11 mouse cellular contexts compared by ENCODE assay signal in genomic region chr10:68231385-68232182, GRCm38 (mm10). TPM values are rescaled to one million over a fixed set of nuclear protein-coding genes. Genes with fewer than 3 reads are reported as not detected.
DNase-seq lines count a peak whose midpoint lies in the region; ATAC-seq and TF ChIP-seq lines count a peak whose summit lies in the region.
"Had no signal": no experiment of that assay in that cellular context is flagged by ENCODE, and none has a peak within 500 bp of the region (broad histone marks: within the 10 kb centered on the region; RNA-seq: fewer than 3 reads in every experiment).

No protein-coding gene starts in this region.

- H3K4me1 ChIP-seq in heart, embryonic 13.5 days, result peaks cover 28% of the 10 kb centered on the region
- H3K4me1 ChIP-seq in lung, embryonic 15.5 days, result peaks cover 15% of the 10 kb centered on the region; the same call in 1 of the 2 replicates
- peaks cover 7% of the 10 kb centered on the region; the same call in 1 of the 2 replicates for H3K4me1 ChIP-seq in embryonic facial prominence, embryonic 15.5 days
- H3K4me1 ChIP-seq in small intestine, adult 2 months (ENCODE audit: control insufficient read depth, insufficient read depth, insufficient read length, low read length), result no peaks in the 10 kb centered on the region

- WGBS in heart, embryonic 13.5 days, result 32% methylated on average over 18 of the region's 18 CpGs
- 33% methylated on average over 18 of the region's 18 CpGs for WGBS in lung, embryonic 15.5 days
- 58% methylated on average over 18 of the region's 18 CpGs for WGBS in embryonic facial prominence, embryonic 15.5 days
- 29% methylated on average over 18 of the region's 18 CpGs for WGBS in small intestine, adult 2 months

- intact Hi-C loops in heart, postnatal 36 days (cut with DNase I), result no loop called here
- intact Hi-C loops in gastrocnemius, adult 2 months (cut with DNase I), result no loop called here

- peak overlapping the region; percentile 30 for H3K9ac ChIP-seq in heart, embryonic 13.5 days
- H3K9ac ChIP-seq in lung, embryonic 15.5 days, result no peak overlapping the region
- H3K9ac ChIP-seq in embryonic facial prominence, embryonic 15.5 days, result no peak overlapping the region

- H3K27me3 ChIP-seq in heart, embryonic 13.5 days (replicated peaks), result no peaks in the 10 kb centered on the region
- no peaks in the 10 kb centered on the region for H3K27me3 ChIP-seq in lung, embryonic 15.5 days
- H3K27me3 ChIP-seq in embryonic facial prominence, embryonic 15.5 days, result no peaks in the 10 kb centered on the region
- no peaks in the 10 kb centered on the region for H3K27me3 ChIP-seq in small intestine, adult 2 months (ENCODE audit: control insufficient read depth, insufficient read depth, low read length)

- ATAC-seq in heart, embryonic 13.5 days (ENCODE audit: extremely low read depth, insufficient number of reproducible peaks, low FRiP score, low TSS enrichment), result no peak
- ATAC-seq in lung, embryonic 15.5 days (ENCODE audit: borderline replicate concordance, extremely low read depth, low FRiP score, low TSS enrichment), result peak; percentile 70
- no peak for ATAC-seq in embryonic facial prominence, embryonic 15.5 days (ENCODE audit: insufficient number of reproducible peaks, low FRiP score, low TSS enrichment, low read depth)
- ATAC-seq: forebrain, embryonic 14.5 days had no signal

- H3K4me2 ChIP-seq in heart, embryonic 13.5 days, result peak overlapping the region; percentile 48
- H3K4me2 ChIP-seq in lung, embryonic 15.5 days, result peak overlapping the region; percentile 41
- no peak overlapping the region for H3K4me2 ChIP-seq in embryonic facial prominence, embryonic 15.5 days (replicated peaks)

- TF ChIP-seq CTCF in small intestine, adult 2 months (IDR thresholded peaks at IDR 0.05; ENCODE audit: extremely low read depth, insufficient read length, insufficient replicate concordance, low read depth, low read length), result no peak
- no peak for TF ChIP-seq CTCF in gastrocnemius, adult 2 months (IDR thresholded peaks at IDR 0.05)

- TF ChIP-seq POLR2A in small intestine, adult 2 months (IDR thresholded peaks at IDR 0.05; ENCODE audit: low read depth, low read length), result no peak

- H3K27ac ChIP-seq in heart, embryonic 13.5 days (replicated peaks), result no peak overlapping the region
- peak overlapping the region; percentile 87 for H3K27ac ChIP-seq in lung, embryonic 15.5 days
- H3K27ac ChIP-seq in embryonic facial prominence, embryonic 15.5 days (replicated peaks), result 0 out of 2 replicates have a peak overlapping the region, but pooled peaks have one; percentile 7
- peak overlapping the region; percentile 41 for H3K27ac ChIP-seq in small intestine, adult 2 months (ENCODE audit: insufficient read depth, low read depth, low read length)
- H3K27ac ChIP-seq in gastrocnemius, adult 2 months, result no peak overlapping the region

- H3K4me3 ChIP-seq in heart, embryonic 13.5 days, result no peak overlapping the region
- H3K4me3 ChIP-seq in lung, embryonic 15.5 days, result no peak overlapping the region
- no peak overlapping the region for H3K4me3 ChIP-seq in embryonic facial prominence, embryonic 15.5 days (replicated peaks)
- peak overlapping the region; percentile 18 for H3K4me3 ChIP-seq in small intestine, adult 2 months (ENCODE audit: low read depth, low read length)
- no peak overlapping the region for H3K4me3 ChIP-seq in gastrocnemius, adult 2 months

- no peaks in the 10 kb centered on the region for H3K9me3 ChIP-seq in heart, embryonic 13.5 days
- no peaks in the 10 kb centered on the region for H3K9me3 ChIP-seq in lung, embryonic 15.5 days
- H3K9me3 ChIP-seq in embryonic facial prominence, embryonic 15.5 days (replicated peaks), result no peaks in the 10 kb centered on the region

- DNase-seq in heart, postnatal 36 days, result no peak
- DNase-seq in lung, postnatal 10 days, result no peak
- no peak for DNase-seq in cerebellum, adult 11-12 months
- no peak for DNase-seq in gastrocnemius, adult 2 months
- DNase-seq: cerebellum, adult 2 months; kidney, postnatal 25 days had no signal

- H3K36me3 ChIP-seq in heart, embryonic 13.5 days, result peaks cover 58% of the 10 kb centered on the region
- peaks cover 20% of the 10 kb centered on the region; the same call in 1 of the 2 replicates for H3K36me3 ChIP-seq in lung, embryonic 15.5 days
- H3K36me3 ChIP-seq in embryonic facial prominence, embryonic 15.5 days, result peaks cover 33% of the 10 kb centered on the region
- H3K36me3 ChIP-seq in small intestine, adult 2 months (ENCODE audit: control insufficient read depth, insufficient read depth, low read length), result no peaks in the 10 kb centered on the region; the same call in 1 of the 2 replicates

RNA-seq across cellular contexts. Expression of gene Arid5b, which starts 47.0 kb away (rescaled TPM):
- 17.9 and 19.6 TPM in 2 replicates for polyA plus RNA-seq in heart, embryonic 13.5 days (2015; fragmentation: Nextera tagmentation; extraction: Ambion mirVana)
- 10 to 100 TPM; 23.2 to 33.8 TPM for total RNA-seq in heart, postnatal 36 days (2021)
- 36.7 and 39.1 TPM in 2 replicates for polyA plus RNA-seq in lung, embryonic 15.5 days (2015; fragmentation: Nextera tagmentation; extraction: Ambion mirVana)
- polyA plus RNA-seq in embryonic facial prominence, embryonic 15.5 days (2015; fragmentation: Nextera tagmentation; extraction: Ambion mirVana), result 46.7 and 50.2 TPM in 2 replicates
- polyA plus RNA-seq in small intestine, adult 2 months (2012; rRNA removed), result 1.4 and 3.3 TPM in 2 replicates
- total RNA-seq in gastrocnemius, adult 2 months (2021), result 10 to 100 TPM in 1 of 2 experiments, 1 to 10 TPM in 1; 8.3 to 16.9 TPM

Comparison
In these comparisons a context has a peak if more than half of its experiments do, and no peak if none do; other contexts are left out.
1. H3K27ac ChIP-seq: peak in lung, embryonic 15.5 days (single experiment), embryonic facial prominence, embryonic 15.5 days (single experiment) and small intestine, adult 2 months (single experiment); none in heart, embryonic 13.5 days (single experiment) and gastrocnemius, adult 2 months (single experiment).